Mouse (Mus musculus) embryo, embryonic 9.5 days (tissue): Measurements from ENCODE around the gene B4galt2.

ENCODE experiments used
- DNase-seq: peaks from one replicate; pipeline ENCODE4 v3.0.0-alpha.2; 2017; ENCODE audit errors: extremely low spot score

The B4galt2 gene

GRCm38 (mm10) chr4:117882701-117883691, at the start of gene B4galt2:
Gene B4galt2 (minus strand): TSS chr4:117883487.
- peak; percentile 76 for DNase-seq

GRCm38 (mm10) chr4:117929391-117929881, 46.1 kb upstream of the B4galt2 start, which contains the start of gene Artn:
Gene Artn (minus strand): TSS chr4:117929763.
- DNase-seq = peak; percentile 67

- peak; percentile 63 for DNase-seq
These were observed 45.5 kb upstream of the B4galt2 start for GRCm38 (mm10) chr4:117928699-117929241.

GRCm38 (mm10) chr4:117928234-117928633, 44.9 kb upstream of the B4galt2 start:
- DNase-seq = peak; percentile 78

- DNase-seq = peak; percentile 47
These were observed 43.5 kb upstream of the B4galt2 start for GRCm38 (mm10) chr4:117926545-117927482.

- DNase-seq = no peak
These were observed 41.6 kb upstream of the B4galt2 start for GRCm38 (mm10) chr4:117924916-117925315.

- DNase-seq = no peak
These were observed 40.2 kb upstream of the B4galt2 start for GRCm38 (mm10) chr4:117923450-117923849.

GRCm38 (mm10) chr4:117921358-117921757, 38.1 kb upstream of the B4galt2 start:
- DNase-seq = no peak

- no peak for DNase-seq
These were observed 35.5 kb upstream of the B4galt2 start for GRCm38 (mm10) chr4:117918762-117919161.

GRCm38 (mm10) chr4:117918261-117918660, 35.0 kb upstream of the B4galt2 start:
- DNase-seq = no peak

GRCm38 (mm10) chr4:117917847-117918246, 34.6 kb upstream of the B4galt2 start:
- no peak for DNase-seq

- no peak for DNase-seq
These were observed 34.1 kb upstream of the B4galt2 start for GRCm38 (mm10) chr4:117917402-117917801.

- DNase-seq = no peak
These were observed 33.1 kb upstream of the B4galt2 start for GRCm38 (mm10) chr4:117916386-117916785.

GRCm38 (mm10) chr4:117915489-117916105, 32.3 kb upstream of the B4galt2 start:
- DNase-seq = no peak

- peak; percentile 99 for DNase-seq
These were observed 31.5 kb upstream of the B4galt2 start, which contains the start of gene Ipo13 for GRCm38 (mm10) chr4:117914591-117915442. Gene Ipo13 (minus strand): TSS chr4:117914999.

- no peak for DNase-seq
These were observed 30.7 kb upstream of the B4galt2 start for GRCm38 (mm10) chr4:117914031-117914430.

GRCm38 (mm10) chr4:117913421-117913820, 30.1 kb upstream of the B4galt2 start:
- no peak for DNase-seq

GRCm38 (mm10) chr4:117912685-117913273, 29.5 kb upstream of the B4galt2 start:
- no peak for DNase-seq

GRCm38 (mm10) chr4:117912131-117912561, 28.9 kb upstream of the B4galt2 start:
- no peak for DNase-seq
